Mouse (Mus musculus) MEL (cell line): ENCODE measurements around the gene St6galnac4. TPM values are rescaled to one million over a fixed set of nuclear protein-coding genes. Genes with fewer than 3 reads are reported as not detected.

Experiments used
- DNase-seq: peaks from one replicate; pipeline ENCODE4 v3.0.0; 2011; ENCODE audit warnings: low read depth, low spot score
- H3K27ac ChIP-seq: 2 replicates; pipeline ENCODE4 v1.5.1; 2012; ENCODE audit warnings: low read depth, mild to moderate bottlenecking, control low read depth, low read length, moderate library complexity; ENCODE audit not compliant: control insufficient read depth
- H3K27me3 ChIP-seq, 2 experiments: fragments of 150-350 bp in 1 of 2; sonication (generic) in 1 of 2; 2 replicates each; pipeline ENCODE4 v1.6.1; 2012; ENCODE audit warnings: low read length in 2 of 2, mild to moderate bottlenecking in 2 of 2, improper control_type of control experiment in 1 of 2, moderate library complexity in 1 of 2; ENCODE audit not compliant: insufficient read depth in 2 of 2, control insufficient read depth in 1 of 2
- H3K36me3 ChIP-seq, 2 experiments: 2 replicates each; pipeline ENCODE4 v1.6.1; 2012 to 2014; ENCODE audit warnings: low read length in 2 of 2, improper control_type of control experiment in 1 of 2, inconsistent platforms in 1 of 2, mild to moderate bottlenecking in 1 of 2; ENCODE audit not compliant: insufficient read depth in 2 of 2, control insufficient read depth in 1 of 2
- H3K4me1 ChIP-seq, 2 experiments: fragments of 150-350 bp in 1 of 2; sonication (generic) in 1 of 2; 2 replicates each; pipeline ENCODE4 v1.6.1; 2012; ENCODE audit warnings: low read length in 2 of 2, improper control_type of control experiment in 1 of 2, mild to moderate bottlenecking in 1 of 2; ENCODE audit not compliant: insufficient read depth in 2 of 2, control insufficient read depth in 1 of 2
- H3K4me3 ChIP-seq, 2 experiments: fragments of 150-350 bp in 1 of 2; sonication (generic) in 1 of 2; 2 replicates each; pipeline ENCODE4 v1.5.1; 2012; ENCODE audit warnings: low read depth in 2 of 2, low read length in 2 of 2, mild to moderate bottlenecking in 2 of 2, moderate library complexity in 2 of 2, control low read depth in 1 of 2, improper control_type of control experiment in 1 of 2; ENCODE audit not compliant: control insufficient read depth in 1 of 2, insufficient read depth in 1 of 2
- H3K79me2 ChIP-seq: 2 replicates; pipeline ENCODE4 v1.6.1; 2012; ENCODE audit warnings: mild to moderate bottlenecking, low read length, moderate library complexity; ENCODE audit not compliant: control insufficient read depth, poor library complexity, insufficient read depth
- H3K9ac ChIP-seq: 2 replicates; pipeline ENCODE4 v1.6.1; 2012; ENCODE audit warnings: low read depth, mild to moderate bottlenecking, control low read depth, low read length, moderate library complexity; ENCODE audit not compliant: control insufficient read depth, poor library complexity, severe bottlenecking
- H3K9me3 ChIP-seq: fragments of 150-350 bp; sonication (generic); replicated peaks from 2 replicates; pipeline ENCODE4 v1.6.1; 2012; ENCODE audit warnings: mild to moderate bottlenecking, low read length, improper control_type of control experiment, moderate library complexity; ENCODE audit not compliant: insufficient read depth
- BHLHE40 ChIP-seq: IDR thresholded peaks from 2 replicates; pipeline ENCODE4 v1.6.1; 2012; ENCODE audit warnings: low read depth, mild to moderate bottlenecking, inconsistent platforms, low read length, improper control_type of control experiment, borderline replicate concordance
- CHD1 ChIP-seq: IDR thresholded peaks from 2 replicates; pipeline ENCODE4 v1.6.1; 2012; ENCODE audit warnings: low read depth, mild to moderate bottlenecking, inconsistent platforms, low read length, improper control_type of control experiment
- CHD2 ChIP-seq: IDR thresholded peaks from 2 replicates; pipeline ENCODE4 v1.6.1; 2011; ENCODE audit warnings: low read length, improper control_type of control experiment
- CTCF ChIP-seq, 3 experiments: IDR thresholded peaks in 2 of 3; conservative IDR thresholded peaks in 1 of 3; 2 replicates each; pipeline ENCODE4 v1.5.1; 2011 to 2012; ENCODE audit warnings: low read length in 3 of 3, low read depth in 2 of 3, mild to moderate bottlenecking in 2 of 3, improper control_type of control experiment in 1 of 3, inconsistent platforms in 1 of 3, mixed read lengths in 1 of 3, moderate library complexity in 1 of 3; ENCODE audit not compliant: control insufficient read depth in 1 of 3, insufficient read depth in 1 of 3, poor library complexity in 1 of 3, severe bottlenecking in 1 of 3
- E2F4 ChIP-seq: IDR thresholded peaks from 2 replicates; pipeline ENCODE4 v1.6.1; 2011; ENCODE audit warnings: low read depth, low read length, improper control_type of control experiment, borderline replicate concordance
- ETS1 ChIP-seq: IDR thresholded peaks from 2 replicates; pipeline ENCODE4 v1.6.1; 2012; ENCODE audit warnings: low read depth, mild to moderate bottlenecking, inconsistent platforms, low read length, improper control_type of control experiment, moderate library complexity
- GATA1 ChIP-seq: IDR thresholded peaks from 2 replicates; pipeline ENCODE4 v1.6.1; 2011; ENCODE audit warnings: low read depth, low read length, improper control_type of control experiment
- KAT2A ChIP-seq: conservative IDR thresholded peaks from 2 replicates; pipeline ENCODE4 v1.6.1; 2012; ENCODE audit warnings: low read depth, low read length, improper control_type of control experiment, inconsistent platforms
- MAZ ChIP-seq: IDR thresholded peaks from 2 replicates; pipeline ENCODE4 v1.6.1; 2012; ENCODE audit warnings: low read depth, mild to moderate bottlenecking, inconsistent platforms, low read length, improper control_type of control experiment
- MEF2A ChIP-seq: IDR thresholded peaks from 2 replicates; pipeline ENCODE4 v1.6.1; 2014; ENCODE audit warnings: low read depth, mild to moderate bottlenecking, inconsistent platforms, low read length, improper control_type of control experiment; ENCODE audit not compliant: poor library complexity, insufficient replicate concordance, severe bottlenecking; ENCODE audit errors: extremely low read depth
- MXI1 ChIP-seq: IDR thresholded peaks from 2 replicates; pipeline ENCODE4 v1.6.1; 2011; ENCODE audit warnings: mild to moderate bottlenecking, low read depth, low read length, improper control_type of control experiment
- MYC ChIP-seq: IDR thresholded peaks from 2 replicates; pipeline ENCODE4 v1.6.1; 2011; ENCODE audit warnings: low read depth, mild to moderate bottlenecking, low read length, improper control_type of control experiment, moderate library complexity
- RAD21 ChIP-seq: IDR thresholded peaks from 2 replicates; pipeline ENCODE4 v1.6.1; 2011; ENCODE audit warnings: mild to moderate bottlenecking, low read depth, low read length, improper control_type of control experiment
- RCOR1 ChIP-seq: IDR thresholded peaks from 2 replicates; pipeline ENCODE4 v1.6.1; 2012; ENCODE audit warnings: low read depth, mild to moderate bottlenecking, inconsistent platforms, low read length, improper control_type of control experiment
- TBP ChIP-seq: IDR thresholded peaks from 2 replicates; pipeline ENCODE4 v1.8.0; 2011; ENCODE audit warnings: low read depth, low read length, improper control_type of control experiment
- TCF12 ChIP-seq: IDR thresholded peaks from 2 replicates; pipeline ENCODE4 v1.6.1; 2014; ENCODE audit warnings: low read depth, mild to moderate bottlenecking, inconsistent platforms, low read length, improper control_type of control experiment, moderate library complexity
- USF2 ChIP-seq, 2 experiments: IDR thresholded peaks; 2 replicates each; pipeline ENCODE4 v1.6.1; 2011 to 2012; ENCODE audit warnings: improper control_type of control experiment in 2 of 2, low read length in 2 of 2, borderline replicate concordance in 1 of 2, inconsistent platforms in 1 of 2, low read depth in 1 of 2, mild to moderate bottlenecking in 1 of 2; ENCODE audit not compliant: insufficient read depth in 1 of 2
- ZKSCAN1 ChIP-seq: IDR thresholded peaks from 2 replicates; pipeline ENCODE4 v1.6.1; 2012; ENCODE audit warnings: low read depth, mild to moderate bottlenecking, inconsistent platforms, low read length, improper control_type of control experiment, moderate library complexity
- ZMIZ1 ChIP-seq: IDR thresholded peaks from 2 replicates; pipeline ENCODE4 v1.6.1; 2012; ENCODE audit warnings: low read depth, mild to moderate bottlenecking, inconsistent platforms, low read length, improper control_type of control experiment, moderate library complexity
- ZNF384 ChIP-seq: IDR thresholded peaks from 2 replicates; pipeline ENCODE4 v1.6.1; 2012; ENCODE audit warnings: low read depth, mild to moderate bottlenecking, inconsistent platforms, low read length, improper control_type of control experiment
- polyA plus RNA-seq, 2 experiments: library from polyadenylated mRNA; stranded (reverse) in 1 of 2; unstranded in 1 of 2; fragments of >175 nt in 1 of 2; fragments of >200 nt in 1 of 2; gene quantifications; 2 replicates each; pipeline versions ENCODE4 v1.2.1 to v1.2.4; 2012; ENCODE audit warnings: low replicate concordance in 2 of 2, low read depth in 1 of 2; ENCODE audit not compliant: insufficient read length in 2 of 2, insufficient read depth in 1 of 2, missing spikeins in 1 of 2
- total RNA-seq: library from RNA; depleted of rRNA; stranded (reverse); fragments of 300-350 nt; gene quantifications from 2 replicates; pipeline ENCODE4 v1.2.3, GENCODE M21; 2012

The St6galnac4 gene
- total and polyA plus RNA-seq, 3 experiments: 58.3 to 109 TPM; not detected in 1

GRCm38 (mm10) chr2:32598506-32598905, 11.6 kb downstream of the St6galnac4 start:
- no peaks in the 10 kb centered on the region for H3K9me3 ChIP-seq
- no peaks in the 10 kb centered on the region for H3K79me2 ChIP-seq
- no peak overlapping the region for H3K9ac ChIP-seq
- H3K27ac ChIP-seq: no peak overlapping the region
- TF ChIP-seq TBP (no peak), CHD1 (no peak), MAZ (no peak), TCF12 (no peak), CHD2 (no peak), E2F4 (no peak), ZNF384 (no peak), USF2 (IDR thresholded peaks at IDR 0.05; ENCODE audit: borderline replicate concordance in 1 of 2, insufficient read depth in 1 of 2, low read depth in 1 of 2, low read length in 2 of 2) (no peak), MXI1 (no peak), GATA1 (no peak), BHLHE40 (no peak), ZKSCAN1 (no peak), RAD21 (no peak), ZMIZ1 (no peak), MYC (no peak)
- no peak overlapping the region for H3K4me3 ChIP-seq
- no peak for DNase-seq
- H3K4me1 ChIP-seq: peaks cover 0 to 3% of the 10 kb centered on the region in 2 experiments; a peak in 2 of 4 replicates
- peaks cover 0 to 5% of the 10 kb centered on the region in 2 experiments; a peak in 1 of 4 replicates for H3K36me3 ChIP-seq
- no peaks in the 10 kb centered on the region for H3K27me3 ChIP-seq

DNA sequence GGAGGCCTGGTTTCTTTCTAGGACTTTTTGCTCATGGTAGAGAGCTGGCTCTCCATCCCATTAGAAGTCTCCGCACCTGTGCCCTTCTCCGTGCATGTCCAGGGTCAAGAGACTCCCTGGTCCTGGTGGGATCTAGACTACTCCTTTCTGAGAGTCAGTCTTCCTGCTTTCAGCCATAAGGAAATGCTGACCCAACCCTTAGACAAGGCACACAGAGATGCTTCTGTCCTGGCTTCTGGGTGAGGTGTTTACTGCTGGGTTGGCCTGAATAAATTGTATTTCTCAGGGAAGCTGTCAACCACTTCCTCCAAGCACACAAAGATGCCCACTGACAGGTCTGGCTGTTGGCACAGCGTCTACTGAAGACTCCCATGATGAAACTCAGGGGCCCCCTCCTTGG, 12.5 kb downstream of the St6galnac4 start, which contains the start of gene St6galnac6:
Gene St6galnac6 (plus strand): TSS at position 301 of the 400 bp plus-strand sequence.
- Histone ChIP-seq H3K4me3 (no peak within 1 kb of the TSS), H3K36me3 (peaks cover 0 to 5% of the 10 kb centered on the region in 2 experiments; a peak in 1 of 4 replicates)
- DNase-seq: no peak

More for the DNA sequence above, 12.5 kb downstream of the St6galnac4 start, which contains the start of gene St6galnac6:
- no peak within 1 kb of the TSS for H3K27ac ChIP-seq
- H3K27me3 ChIP-seq: no peaks in the 10 kb centered on the region
- TF ChIP-seq ZMIZ1: no peak
- TF ChIP-seq CTCF (IDR thresholded peaks at IDR 0.05 in 2 of 3, conservative IDR thresholded peaks at IDR 0.05 in 1 of 3; ENCODE audit: control insufficient read depth in 1 of 3, insufficient read depth in 1 of 3, low read depth in 2 of 3, low read length in 3 of 3, poor library complexity in 1 of 3, severe bottlenecking in 1 of 3): no peak
- TF ChIP-seq RCOR1: no peak
- TF ChIP-seq ETS1: no peak
- TF ChIP-seq MEF2A: no peak
- TF ChIP-seq KAT2A: no peak
- no peaks in the 10 kb centered on the region for H3K79me2 ChIP-seq
- H3K9ac ChIP-seq: no peak within 1 kb of the TSS
- H3K9me3 ChIP-seq: no peaks in the 10 kb centered on the region
- H3K4me1 ChIP-seq: peaks cover 0 to 3% of the 10 kb centered on the region in 2 experiments; a peak in 2 of 4 replicates
